Mouse (Mus musculus): ENCODE measurements around the gene Cog1. TPM values are rescaled to one million over a fixed set of nuclear protein-coding genes. Genes with fewer than 3 reads are reported as not detected.

Gene Cog1
- 18.6 and 19.0 TPM in 2 replicates for polyA plus RNA-seq (2015; fragmentation: Nextera tagmentation; extraction: Ambion mirVana)

GRCm38 (mm10) chr11:113648690-113649352 lies at the start of gene Cog1:
Cog1 (plus strand) TSS chr11:113649169.
- ATAC-seq, result no peak
- Histone ChIP-seq H3K4me3 (ENCODE audit: low read depth, low read length) (peak within 1 kb of the TSS; percentile 100), H3K36me3 (ENCODE audit: insufficient read depth, low read length) (0 out of 2 replicates have a peak, but pooled peaks cover 5% of the 10 kb centered on the region), H3K9ac (replicated peaks; ENCODE audit: low read depth) (peak within 1 kb of the TSS; percentile 93), H3K4me2 (replicated peaks; ENCODE audit: low read depth, low read length) (peak within 1 kb of the TSS; percentile 73), H3K9me3 (ENCODE audit: low read length) (no peaks in the 10 kb centered on the region), H3K4me1 (ENCODE audit: insufficient read depth, low read depth, low read length) (peaks cover 8% of the 10 kb centered on the region; the same call in 1 of the 2 replicates), H3K27ac (ENCODE audit: low read length) (peak within 1 kb of the TSS; percentile 85), H3K27me3 (replicated peaks; ENCODE audit: insufficient read depth, low read length) (no peaks in the 10 kb centered on the region)
- TF ChIP-seq CTCF (IDR thresholded peaks at IDR 0.05), result no peak
- no peak for TF ChIP-seq EP300 (IDR thresholded peaks at IDR 0.05)
- 40% methylated on average over 26 of the region's 26 CpGs for WGBS
- no peak for DNase-seq (ENCODE audit: low spot score)

- H3K9ac ChIP-seq (replicated peaks; ENCODE audit: low read depth), result no peak overlapping the region
- no peak for DNase-seq (ENCODE audit: low spot score)
- no peak for ATAC-seq
- no peak overlapping the region for H3K4me3 ChIP-seq (ENCODE audit: low read depth, low read length)
- no peaks in the 10 kb centered on the region for H3K9me3 ChIP-seq (ENCODE audit: low read length)
- H3K27ac ChIP-seq (ENCODE audit: low read length), result no peak overlapping the region
- no peak overlapping the region for H3K4me2 ChIP-seq (replicated peaks; ENCODE audit: low read depth, low read length)
- TF ChIP-seq CTCF (IDR thresholded peaks at IDR 0.05) (no peak), EP300 (IDR thresholded peaks at IDR 0.05) (no peak)
- no peaks in the 10 kb centered on the region for H3K27me3 ChIP-seq (replicated peaks; ENCODE audit: insufficient read depth, low read length)
- H3K4me1 ChIP-seq (ENCODE audit: insufficient read depth, low read depth, low read length), result no peaks in the 10 kb centered on the region
- WGBS, result 76% methylated on average over 18 of the region's 18 CpGs
- no peaks in the 10 kb centered on the region for H3K36me3 ChIP-seq (ENCODE audit: insufficient read depth, low read length)
These were observed 48.3 kb upstream of the Cog1 start for GRCm38 (mm10) chr11:113600526-113601245.

- H3K27me3 ChIP-seq (replicated peaks; ENCODE audit: insufficient read depth, low read length), result no peaks in the 10 kb centered on the region
- H3K9ac ChIP-seq (replicated peaks; ENCODE audit: low read depth), result no peak overlapping the region
- no peaks in the 10 kb centered on the region for H3K9me3 ChIP-seq (ENCODE audit: low read length)
- H3K4me1 ChIP-seq (ENCODE audit: insufficient read depth, low read depth, low read length), result no peaks in the 10 kb centered on the region
- no peak overlapping the region for H3K4me2 ChIP-seq (replicated peaks; ENCODE audit: low read depth, low read length)
- DNase-seq (ENCODE audit: low spot score), result no peak
- no peak overlapping the region for H3K4me3 ChIP-seq (ENCODE audit: low read depth, low read length)
- H3K36me3 ChIP-seq (ENCODE audit: insufficient read depth, low read length), result no peaks in the 10 kb centered on the region
- WGBS, result 53% methylated on average over 12 of the region's 12 CpGs
- TF ChIP-seq EP300 (IDR thresholded peaks at IDR 0.05) (no peak), CTCF (IDR thresholded peaks at IDR 0.05) (no peak)
- H3K27ac ChIP-seq (ENCODE audit: low read length), result no peak overlapping the region
- no peak for ATAC-seq
These were observed 47.2 kb upstream of the Cog1 start for GRCm38 (mm10) chr11:113601616-113602343.

GRCm38 (mm10) chr11:113607556-113607955 lies 41.4 kb upstream of the Cog1 start:
- Histone ChIP-seq H3K9me3 (ENCODE audit: low read length) (no peaks in the 10 kb centered on the region), H3K27me3 (replicated peaks; ENCODE audit: insufficient read depth, low read length) (no peaks in the 10 kb centered on the region), H3K9ac (replicated peaks; ENCODE audit: low read depth) (no peak overlapping the region), H3K27ac (ENCODE audit: low read length) (no peak overlapping the region), H3K4me1 (ENCODE audit: insufficient read depth, low read depth, low read length) (no peaks in the 10 kb centered on the region; the same call in 1 of the 2 replicates), H3K4me2 (replicated peaks; ENCODE audit: low read depth, low read length) (no peak overlapping the region), H3K4me3 (ENCODE audit: low read depth, low read length) (no peak overlapping the region), H3K36me3 (ENCODE audit: insufficient read depth, low read length) (no peaks in the 10 kb centered on the region)
- WGBS, result 95% methylated on average over 12 of the region's 12 CpGs
- DNase-seq (ENCODE audit: low spot score), result no peak
- ATAC-seq, result no peak
- no peak for TF ChIP-seq EP300 (IDR thresholded peaks at IDR 0.05)
- TF ChIP-seq CTCF (IDR thresholded peaks at IDR 0.05), result no peak

- TF ChIP-seq EP300 (IDR thresholded peaks at IDR 0.05), result no peak
- TF ChIP-seq CTCF (IDR thresholded peaks at IDR 0.05), result no peak
- H3K9me3 ChIP-seq (ENCODE audit: low read length), result no peaks in the 10 kb centered on the region
- no peak overlapping the region for H3K27ac ChIP-seq (ENCODE audit: low read length)
- ATAC-seq (no peak), DNase-seq (ENCODE audit: low spot score) (peak; percentile 71)
- WGBS, result 52% methylated on average over 5 of the region's 5 CpGs
- H3K4me3 ChIP-seq (ENCODE audit: low read depth, low read length), result no peak overlapping the region
- H3K36me3 ChIP-seq (ENCODE audit: insufficient read depth, low read length), result no peaks in the 10 kb centered on the region
- H3K27me3 ChIP-seq (replicated peaks; ENCODE audit: insufficient read depth, low read length), result no peaks in the 10 kb centered on the region
- no peaks in the 10 kb centered on the region; the same call in 1 of the 2 replicates for H3K4me1 ChIP-seq (ENCODE audit: insufficient read depth, low read depth, low read length)
- no peak overlapping the region for H3K4me2 ChIP-seq (replicated peaks; ENCODE audit: low read depth, low read length)
- H3K9ac ChIP-seq (replicated peaks; ENCODE audit: low read depth), result no peak overlapping the region
These were observed 39.4 kb upstream of the Cog1 start for GRCm38 (mm10) chr11:113609581-113609980.

GRCm38 (mm10) chr11:113610266-113610665 lies 38.7 kb upstream of the Cog1 start:
- H3K4me1 ChIP-seq (ENCODE audit: insufficient read depth, low read depth, low read length), result no peaks in the 10 kb centered on the region; the same call in 1 of the 2 replicates
- no peak for TF ChIP-seq CTCF (IDR thresholded peaks at IDR 0.05)
- no peak for TF ChIP-seq EP300 (IDR thresholded peaks at IDR 0.05)
- no peak for ATAC-seq
- no peak for DNase-seq (ENCODE audit: low spot score)
- no peaks in the 10 kb centered on the region for H3K36me3 ChIP-seq (ENCODE audit: insufficient read depth, low read length)
- no peak overlapping the region for H3K9ac ChIP-seq (replicated peaks; ENCODE audit: low read depth)
- H3K9me3 ChIP-seq (ENCODE audit: low read length), result no peaks in the 10 kb centered on the region
- no peak overlapping the region for H3K27ac ChIP-seq (ENCODE audit: low read length)
- H3K27me3 ChIP-seq (replicated peaks; ENCODE audit: insufficient read depth, low read length), result no peaks in the 10 kb centered on the region
- WGBS, result 42% methylated on average over 5 of the region's 5 CpGs
- H3K4me2 ChIP-seq (replicated peaks; ENCODE audit: low read depth, low read length), result no peak overlapping the region
- no peak overlapping the region for H3K4me3 ChIP-seq (ENCODE audit: low read depth, low read length)
